Mouse (Mus musculus) forelimb bud, embryonic 11.5 days (tissue): ENCODE results near the gene Cpm.

ENCODE experiments used
- DNase-seq: peaks from one replicate; pipeline ENCODE4 v3.0.0-alpha.2; 2012; ENCODE audit warnings: low read depth, low spot score

The Cpm gene

GRCm38 (mm10) chr10:117663056-117663864 is 34.0 kb downstream of the Cpm start:
- DNase-seq: no peak

GRCm38 (mm10) chr10:117663865-117664200 is 34.5 kb downstream of the Cpm start:
- DNase-seq: no peak

GRCm38 (mm10) chr10:117664208-117664925 is 35.1 kb downstream of the Cpm start:
- DNase-seq: no peak

GRCm38 (mm10) chr10:117664926-117665209 is 35.6 kb downstream of the Cpm start:
- no peak for DNase-seq

GRCm38 (mm10) chr10:117665376-117666275 is 36.3 kb downstream of the Cpm start:
- DNase-seq: no peak

GRCm38 (mm10) chr10:117666361-117666760 is 37.1 kb downstream of the Cpm start:
- DNase-seq: no peak

- no peak for DNase-seq
These were observed 37.8 kb downstream of the Cpm start for GRCm38 (mm10) chr10:117666947-117667630.

GRCm38 (mm10) chr10:117667663-117668507 is 38.6 kb downstream of the Cpm start:
- DNase-seq: no peak

- DNase-seq: no peak
These were observed 39.4 kb downstream of the Cpm start for GRCm38 (mm10) chr10:117668546-117669300.

- peak; percentile 86 for DNase-seq
These were observed 40.3 kb downstream of the Cpm start for GRCm38 (mm10) chr10:117669449-117670090.

GRCm38 (mm10) chr10:117670092-117670491 is 40.8 kb downstream of the Cpm start:
- peak; percentile 46 for DNase-seq

GRCm38 (mm10) chr10:117670791-117671190 is 41.5 kb downstream of the Cpm start:
- DNase-seq: no peak

- DNase-seq: no peak
These were observed 42.0 kb downstream of the Cpm start for GRCm38 (mm10) chr10:117671266-117671665.

- no peak for DNase-seq
These were observed 42.8 kb downstream of the Cpm start for GRCm38 (mm10) chr10:117671930-117672666.

GRCm38 (mm10) chr10:117672693-117673092 is 43.4 kb downstream of the Cpm start:
- no peak for DNase-seq

- no peak for DNase-seq
These were observed 44.6 kb downstream of the Cpm start for GRCm38 (mm10) chr10:117673913-117674312.

GRCm38 (mm10) chr10:117674359-117675019 is 45.2 kb downstream of the Cpm start:
- DNase-seq: no peak
